Mouse (Mus musculus) CD4-positive naive resting alpha-beta T cell, adult 57 days (primary cell): ENCODE results near the gene Elp4. TPM values are rescaled to one million over a fixed set of nuclear protein-coding genes. Genes with fewer than 3 reads are reported as not detected.

Source experiments
- total RNA-seq: library from RNA; stranded (reverse); gene quantifications from one replicate; pipeline ENCODE4 v1.2.4, GENCODE M21; 2023

The Elp4 gene
- 18.1 TPM for total RNA-seq

DNA sequence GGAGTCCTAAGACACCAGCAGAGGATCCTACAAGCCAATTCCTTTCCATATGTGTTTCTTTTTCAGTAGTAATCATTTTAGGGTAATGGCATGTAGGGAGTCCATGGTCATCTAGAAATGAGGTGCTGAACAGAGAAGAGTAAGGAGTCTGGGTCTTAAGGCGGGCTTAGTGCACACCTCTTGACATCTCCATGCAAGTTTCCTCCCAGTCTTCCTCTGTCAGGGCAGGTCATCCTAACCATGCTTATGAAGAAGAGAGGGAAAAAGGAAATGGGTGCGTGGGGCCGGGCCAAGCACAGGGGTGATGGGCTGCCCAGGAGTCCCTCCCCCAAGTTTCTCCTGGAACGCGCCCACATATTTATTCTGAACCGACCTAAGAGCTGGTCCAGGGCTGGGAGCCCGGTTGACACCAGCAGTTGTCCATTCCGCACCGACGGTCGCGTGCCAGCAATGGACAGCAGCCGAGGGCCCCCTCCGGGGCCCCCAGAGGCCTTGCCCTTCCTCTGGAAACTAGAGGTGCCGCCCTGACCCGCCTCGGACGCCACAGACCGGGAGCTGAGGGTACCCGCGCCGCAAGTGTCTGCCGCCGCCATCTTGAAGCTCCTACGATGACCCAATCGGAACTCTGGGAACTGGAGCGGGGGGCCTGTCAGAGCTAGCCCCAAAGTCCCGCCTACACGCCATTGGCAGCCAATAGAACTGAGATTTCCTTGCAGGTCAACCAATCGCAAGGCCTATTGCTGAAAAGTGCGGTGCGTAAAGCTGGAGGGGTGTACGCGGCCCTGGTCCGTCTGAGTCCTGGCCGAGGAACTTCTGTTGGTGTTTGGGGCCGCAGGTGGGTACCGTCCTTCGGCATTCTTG, at the start of gene Elp4, which contains the start of gene Immp1l:
Gene Elp4, minus strand, starts transcription at position 669 of the 861 bp plus-strand sequence.
Gene Immp1l, plus strand, starts transcription at position 743 of the 861 bp plus-strand sequence.

DNA sequence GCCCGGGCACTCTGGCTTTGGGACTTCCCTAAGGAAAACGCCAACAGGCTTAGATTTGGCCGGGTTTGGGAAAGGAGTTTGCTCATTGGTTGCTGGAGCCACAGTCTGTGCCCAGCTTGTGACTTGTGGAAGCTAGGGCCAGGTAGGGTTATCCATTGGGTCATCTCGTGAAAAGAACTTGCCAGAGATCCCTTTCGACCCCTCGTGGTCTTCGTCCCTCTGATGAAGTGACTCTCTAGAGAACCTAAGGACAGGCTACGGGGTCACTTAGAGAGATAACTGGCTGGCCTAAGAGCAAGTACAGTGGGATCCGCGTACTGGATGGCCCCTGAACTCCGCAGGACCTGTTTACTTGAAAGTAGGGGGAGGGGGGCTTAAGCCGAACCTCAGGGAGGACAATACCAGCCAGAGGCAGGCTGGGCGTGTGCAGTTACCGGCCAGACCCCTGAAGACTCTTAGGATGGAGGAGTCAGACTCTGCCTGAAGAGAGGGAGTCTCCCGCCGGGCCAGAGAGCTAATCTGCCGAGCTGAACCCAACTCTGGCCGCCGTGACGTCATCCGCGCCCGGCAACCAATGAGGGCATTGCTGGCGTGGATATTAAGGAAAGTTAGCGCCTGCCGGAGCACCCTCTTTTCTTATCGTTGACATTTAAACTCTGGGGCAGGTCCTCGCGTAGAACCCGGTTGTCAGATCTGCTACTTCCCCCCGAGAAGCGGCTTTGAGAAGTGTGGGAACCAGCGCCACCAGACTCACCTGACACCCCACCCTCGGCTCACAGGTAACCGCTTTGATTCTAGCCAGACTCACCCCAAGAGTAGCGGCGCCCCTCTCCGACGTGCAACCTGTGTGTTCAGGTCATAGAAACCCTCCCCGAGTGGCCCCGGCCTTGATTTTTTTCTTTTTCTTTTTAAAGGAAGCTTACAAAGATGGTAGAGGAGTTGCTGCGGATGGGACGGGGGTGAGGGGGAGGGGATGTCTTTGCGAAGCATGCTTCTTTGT, 235.8 kb downstream of the Elp4 start, which contains the start of gene Pax6:
Gene Pax6, plus strand, starts transcription at position 630 of the 1,000 bp plus-strand sequence.

Other genes starting within 250 kb of the Elp4 start
- not detected for gene Pax6, start 235.7 kb downstream of the Elp4 start, total RNA-seq
- 22.6 TPM for gene Immp1l, start 74 bp upstream of the Elp4 start, total RNA-seq
- gene Dnajc24, start 99.0 kb upstream of the Elp4 start, total RNA-seq, result 15.1 TPM